Mouse (Mus musculus): ENCODE measurements around the gene Ftsj3.
A peak's percentile ranks its signal among the peaks of the same experiment; 100 is the strongest.
"Not testable (repeated sequence)": the region's sequence is repeated elsewhere in the genome, so short reads cannot be mapped to it uniquely, and the experiment has no call there.

Gene Ftsj3

DNA sequence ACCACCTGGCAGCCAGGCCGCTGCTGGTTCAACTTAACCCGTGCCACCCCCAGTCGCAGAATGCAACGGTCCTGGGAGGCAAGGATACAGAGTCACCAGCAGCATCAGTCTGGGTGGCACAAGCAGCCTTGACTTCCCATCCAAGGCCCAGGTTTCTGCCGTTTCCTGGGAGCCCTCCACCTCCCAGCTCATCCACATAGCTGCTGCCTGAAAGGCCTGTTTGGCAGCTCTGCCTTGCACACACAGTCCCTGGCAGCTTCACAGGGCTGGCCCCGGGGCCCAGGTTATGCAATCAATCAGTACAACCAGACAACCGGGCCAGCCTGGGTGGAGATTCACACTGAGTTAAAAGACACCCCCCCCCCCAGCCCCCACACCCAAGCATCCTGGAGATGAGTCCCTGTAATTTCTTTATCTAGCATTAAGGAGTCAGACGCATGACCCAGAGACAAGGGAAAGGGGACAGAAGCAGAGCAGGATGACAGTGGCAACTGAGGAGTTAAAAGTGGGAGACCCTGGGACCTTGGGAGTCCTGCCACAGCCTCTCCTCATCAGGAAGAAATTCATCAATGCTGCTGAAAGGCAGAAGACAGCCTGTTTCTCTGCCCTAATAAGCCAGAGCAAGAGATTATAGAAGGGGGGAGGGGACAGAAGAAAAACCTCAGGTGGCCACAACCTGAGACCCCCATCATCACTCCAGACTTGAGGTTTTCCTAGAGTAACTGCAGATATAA lies 12.6 kb upstream of the Ftsj3 start:
- peak; percentile 75 for DNase-seq (ENCODE audit: low spot score)

DNA sequence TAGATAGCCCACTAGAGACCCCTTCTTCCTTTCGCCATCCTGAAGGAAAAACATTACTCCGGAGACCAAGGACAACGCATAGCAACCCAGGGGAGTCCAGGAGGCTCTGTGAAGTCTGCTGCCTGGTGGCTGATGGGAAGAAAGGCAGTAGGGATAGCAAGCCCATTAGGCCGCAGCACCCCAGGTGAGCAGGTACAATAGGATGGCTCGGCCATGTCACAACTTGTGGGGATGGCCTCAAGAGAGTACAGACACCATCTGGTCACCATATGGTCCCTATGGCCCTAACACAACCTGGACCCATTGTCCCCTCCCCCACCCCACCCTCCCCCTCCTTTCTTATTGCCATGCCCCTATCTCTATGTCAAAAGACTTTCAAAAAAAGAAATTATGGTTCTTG lies 12.0 kb upstream of the Ftsj3 start:
- DNase-seq (ENCODE audit: low spot score) = no peak

DNA sequence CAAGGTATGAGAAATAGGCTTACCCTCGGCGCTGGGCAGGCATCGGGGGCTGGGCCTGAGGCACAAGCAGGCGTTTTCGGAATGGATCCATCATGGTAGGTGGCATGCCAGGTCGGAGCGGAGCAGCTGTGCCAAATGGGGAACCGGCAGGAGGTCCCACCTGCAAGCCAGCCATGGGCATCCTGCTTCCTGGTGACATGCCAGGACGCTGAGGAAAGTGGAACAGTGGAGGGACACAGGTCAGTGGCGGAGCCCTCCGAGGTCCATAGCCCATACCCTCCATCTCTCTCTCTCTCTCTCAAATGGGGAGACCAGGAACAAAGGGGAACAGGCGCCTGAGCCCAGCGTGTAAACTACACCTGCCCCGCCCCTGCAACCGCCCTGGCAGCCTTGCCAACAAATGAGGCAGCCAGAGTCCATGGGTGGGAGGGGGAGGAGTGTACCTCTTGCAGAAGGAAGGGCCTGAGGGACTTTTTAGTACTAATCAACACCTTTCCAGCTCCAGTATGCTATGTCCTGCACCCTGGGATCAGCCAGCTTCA lies 11.5 kb upstream of the Ftsj3 start:
- peak; percentile 56 for DNase-seq (ENCODE audit: low spot score)

DNA sequence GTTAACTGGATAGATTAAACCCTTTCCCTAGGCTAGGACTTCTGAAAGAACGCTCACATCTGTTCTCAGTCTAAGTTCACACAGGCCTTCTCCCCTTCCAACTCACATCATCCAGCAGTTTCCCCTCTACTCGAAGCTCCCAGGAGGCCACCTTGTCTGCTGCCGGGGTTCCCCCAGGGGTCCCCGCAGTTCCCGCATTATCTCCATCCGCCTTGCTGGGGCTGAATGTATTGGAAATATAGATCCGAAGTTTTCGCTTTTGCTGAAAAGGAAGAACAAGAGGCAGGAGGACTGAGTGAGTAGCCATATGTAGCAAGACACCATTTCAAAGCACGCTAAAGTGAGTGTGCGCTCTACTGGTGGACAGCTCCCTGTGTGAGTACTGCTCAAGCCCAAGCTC lies 10.6 kb upstream of the Ftsj3 start:
- DNase-seq (ENCODE audit: low spot score) = no peak

DNA sequence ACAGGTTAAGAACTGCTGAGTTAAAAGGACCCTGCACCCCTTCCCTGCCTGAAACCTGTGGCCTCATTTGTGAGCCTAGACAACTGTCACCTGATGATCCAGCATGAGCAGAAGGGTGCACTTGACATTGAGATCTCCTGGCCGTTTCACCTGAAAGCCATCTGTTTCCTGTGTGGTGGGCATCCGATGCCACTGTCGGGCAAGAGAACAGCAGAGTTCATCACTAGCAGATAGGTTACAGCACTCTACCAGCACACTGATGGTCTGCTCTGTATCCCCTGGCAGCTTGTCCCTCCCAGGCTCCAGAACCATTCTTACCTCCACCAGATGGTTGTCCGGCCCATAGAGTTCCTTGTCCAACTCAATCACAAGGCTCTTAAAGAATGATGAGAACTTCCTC lies 9.7 kb upstream of the Ftsj3 start:
- DNase-seq (ENCODE audit: low spot score) = no peak

DNA sequence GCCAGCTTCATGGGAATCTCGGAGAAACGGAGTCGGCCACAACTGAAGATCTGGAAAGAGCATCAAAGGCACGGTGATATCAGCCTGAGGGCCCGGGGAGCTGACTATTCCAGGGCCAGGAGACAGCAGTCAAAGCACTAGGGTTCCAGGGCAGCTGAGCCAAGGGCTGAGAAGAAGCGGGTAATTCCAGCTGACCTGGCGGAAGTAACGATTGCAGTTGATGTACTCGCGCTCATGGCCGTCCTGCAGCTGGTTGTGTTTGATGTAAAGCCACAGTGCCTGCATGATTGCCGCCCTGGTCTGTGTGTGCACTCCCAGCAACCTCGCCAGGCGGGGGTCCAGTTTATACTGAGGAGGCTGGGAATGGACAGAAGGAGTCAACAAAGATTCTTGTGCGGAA lies 9.1 kb upstream of the Ftsj3 start:
- DNase-seq (ENCODE audit: low spot score) = no peak

DNA sequence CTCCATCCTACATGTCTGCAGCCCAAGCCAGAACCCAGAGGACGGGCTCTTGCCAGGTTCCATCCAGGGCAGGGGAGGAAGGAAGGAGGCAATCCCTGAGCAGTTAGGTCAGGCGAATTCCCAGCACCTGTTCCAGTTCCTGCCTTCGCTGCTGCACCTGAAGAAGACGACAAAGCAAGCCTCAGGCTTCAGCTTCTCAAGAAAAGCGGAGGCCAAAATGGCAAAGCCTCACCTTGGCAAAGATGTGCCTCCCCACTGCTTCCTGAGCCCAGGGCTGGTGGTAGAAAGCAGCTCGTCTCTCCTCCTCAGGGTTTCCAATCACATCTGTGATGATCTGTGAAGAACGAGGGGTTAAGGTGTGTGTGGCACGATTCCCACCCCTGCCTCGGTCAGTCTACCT lies 8.1 kb upstream of the Ftsj3 start:
- no peak for DNase-seq (ENCODE audit: low spot score)

DNA sequence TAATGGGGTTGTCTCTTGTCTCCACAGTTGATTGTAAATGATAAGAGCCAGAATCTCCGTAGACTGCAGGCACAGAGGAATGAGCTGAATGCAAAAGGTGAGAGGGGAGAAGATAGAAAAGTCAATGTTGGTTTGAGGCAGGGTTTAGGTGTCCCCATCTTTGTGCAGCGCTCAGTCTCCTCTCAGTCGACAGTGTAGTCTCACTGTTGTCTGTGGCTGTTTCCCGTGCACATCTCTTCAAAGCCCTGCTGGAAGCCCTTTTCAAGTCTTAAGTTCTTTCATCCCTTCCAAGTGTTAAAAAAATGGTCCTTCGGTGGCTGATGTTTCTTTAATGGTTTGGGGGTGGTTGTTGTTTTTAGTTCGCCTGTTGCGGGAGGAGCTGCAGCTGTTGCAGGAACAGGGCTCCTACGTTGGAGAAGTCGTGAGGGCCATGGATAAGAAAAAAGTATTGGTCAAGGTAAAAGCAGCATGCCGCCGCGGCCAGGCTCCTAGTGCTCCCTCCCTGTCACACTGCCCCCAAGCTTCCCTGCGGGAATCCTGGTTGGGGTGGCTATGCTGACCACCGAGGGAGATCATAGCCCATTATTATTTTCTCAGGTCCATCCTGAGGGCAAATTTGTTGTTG lies 5.1 kb upstream of the Ftsj3 start:
- no peak for DNase-seq (ENCODE audit: low spot score)

DNA sequence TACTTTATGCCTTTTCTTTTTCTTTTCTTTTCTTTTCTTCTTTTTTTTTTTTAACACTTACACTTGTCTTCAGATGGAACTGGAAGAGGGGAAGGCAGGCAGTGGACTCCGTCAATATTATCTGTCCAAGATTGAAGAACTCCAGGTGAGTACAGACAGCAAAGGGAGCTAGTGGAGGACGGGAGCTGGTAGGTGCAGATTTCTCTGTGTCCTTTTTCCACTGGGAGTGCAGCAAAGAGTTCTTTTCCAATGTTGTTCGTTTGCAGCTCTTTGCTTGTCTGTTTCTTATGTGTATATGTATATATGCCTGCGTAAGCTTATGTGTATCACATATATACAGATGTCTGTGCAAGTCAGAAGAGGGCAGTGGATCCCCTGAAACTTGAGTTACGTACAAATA lies 896 bp upstream of the Ftsj3 start:
- no peak for DNase-seq (ENCODE audit: low spot score)

DNA sequence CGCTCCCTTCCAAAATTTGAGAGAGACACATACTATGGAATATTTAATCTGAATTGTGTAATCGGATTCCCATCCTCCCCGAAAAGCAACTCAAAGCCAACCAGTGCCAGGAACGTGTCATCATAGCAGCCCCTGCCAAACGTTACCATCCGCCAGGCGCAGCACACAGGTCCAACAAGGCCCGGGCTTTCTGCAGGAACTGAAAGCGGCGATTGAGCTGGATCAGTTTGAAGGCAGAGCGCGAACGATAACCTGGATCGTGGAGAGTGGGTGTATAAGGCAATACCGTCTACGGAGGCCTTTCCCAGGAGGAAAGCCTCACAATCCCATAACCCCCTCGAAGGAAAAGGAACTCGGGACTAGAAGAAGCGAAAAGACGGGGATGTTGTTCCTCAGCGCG lies 705 bp downstream of the Ftsj3 start:
- DNase-seq (ENCODE audit: low spot score) = no peak

DNA sequence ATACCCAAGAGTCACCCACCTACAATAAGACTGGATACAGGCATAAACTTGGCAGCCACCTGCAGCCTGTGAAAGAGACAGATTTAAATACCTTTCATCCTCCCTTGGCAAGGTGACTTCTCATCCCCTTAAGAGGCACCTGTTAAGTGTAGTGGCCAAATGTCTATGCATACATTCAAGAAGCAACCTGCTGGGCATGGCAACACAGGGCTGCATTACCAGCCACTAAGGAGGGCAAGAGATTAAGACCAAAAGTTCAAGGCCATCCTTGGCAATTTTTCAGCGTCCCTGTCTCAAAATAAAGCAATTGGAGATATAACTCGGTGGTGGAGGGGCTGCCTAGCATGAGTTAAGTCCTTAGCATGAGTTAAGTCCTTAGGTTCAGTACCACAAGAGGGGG lies 1.1 kb downstream of the Ftsj3 start:
- DNase-seq (ENCODE audit: low spot score) = no peak

DNA sequence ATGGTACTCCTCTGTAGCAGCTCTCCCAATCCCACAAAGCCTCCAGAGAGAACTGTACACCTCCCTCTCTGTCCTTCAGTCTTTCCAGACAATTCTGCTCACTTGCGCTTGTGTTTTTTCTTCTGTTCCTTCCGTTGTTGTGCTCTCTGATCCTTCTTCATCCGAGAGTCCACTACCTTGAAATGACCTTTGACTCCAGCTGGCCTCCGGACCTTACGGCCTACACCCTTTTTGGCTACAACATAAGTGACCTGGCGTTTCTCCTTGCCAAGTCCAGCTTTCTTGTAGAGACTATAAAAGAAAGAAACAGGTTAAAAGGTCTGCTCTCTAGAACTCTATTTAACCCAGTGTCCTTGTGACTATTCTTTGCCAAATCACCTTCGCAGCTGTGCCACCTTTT lies 6.6 kb downstream of the Ftsj3 start:
- DNase-seq (ENCODE audit: low spot score) = no peak

DNA sequence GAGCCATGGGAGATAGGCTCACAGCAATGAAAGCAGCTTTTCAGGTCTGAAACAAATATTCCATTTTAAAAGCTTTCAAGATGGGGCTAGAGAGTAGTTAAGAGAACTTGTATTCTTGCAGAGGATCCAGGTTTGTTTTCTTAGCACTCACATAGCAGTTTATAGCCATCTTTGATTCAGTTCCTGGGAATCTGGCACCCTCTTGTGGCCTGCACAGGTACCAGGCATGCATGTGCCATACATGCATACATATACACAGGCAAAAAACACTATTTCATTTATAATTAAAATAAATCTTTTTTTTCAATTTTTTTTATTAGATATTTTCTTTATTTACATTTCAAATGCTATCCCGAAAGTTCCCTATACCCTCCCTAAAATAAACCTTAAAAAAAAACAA lies 9.0 kb downstream of the Ftsj3 start:
- DNase-seq (ENCODE audit: low spot score) = no peak

DNA sequence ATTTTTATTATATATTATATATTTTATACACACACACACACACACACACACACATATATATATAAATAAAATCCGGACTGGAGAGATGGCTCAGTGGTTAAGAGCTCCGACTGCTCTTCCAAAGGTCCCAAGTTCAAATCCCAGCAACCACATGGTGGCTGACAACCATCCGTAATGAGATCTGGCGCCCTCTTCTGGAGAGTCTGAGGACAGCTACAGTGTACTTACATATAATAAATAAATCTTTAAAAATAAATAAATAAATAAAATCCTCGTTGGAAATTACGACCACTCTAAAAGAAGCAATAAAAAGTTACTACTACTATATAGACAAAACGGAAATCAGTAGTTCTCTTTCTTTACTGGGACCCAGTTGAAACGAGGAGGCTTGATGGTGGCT lies 21.9 kb downstream of the Ftsj3 start:
- not testable (repeated sequence) for DNase-seq (ENCODE audit: low spot score)

DNA sequence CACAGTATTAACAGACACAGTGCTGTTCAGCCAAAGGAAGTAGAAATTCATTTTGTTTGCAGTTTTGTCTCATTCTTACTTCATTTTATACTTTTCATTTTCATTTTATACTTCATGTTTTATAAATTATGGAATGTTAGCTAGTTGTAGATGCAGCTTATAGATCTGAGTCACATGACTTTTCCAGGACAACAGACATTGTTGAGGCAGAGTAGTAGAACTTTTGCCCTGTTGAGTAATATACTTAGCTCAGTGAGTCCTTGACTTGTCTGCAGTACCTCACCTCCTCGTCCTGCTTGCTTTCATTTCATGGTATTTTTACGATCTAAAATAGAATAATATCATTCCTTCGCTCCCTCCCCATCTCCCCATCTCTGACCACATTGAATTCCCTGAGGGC lies 35.3 kb downstream of the Ftsj3 start:
- no peak for DNase-seq (ENCODE audit: low spot score)

DNA sequence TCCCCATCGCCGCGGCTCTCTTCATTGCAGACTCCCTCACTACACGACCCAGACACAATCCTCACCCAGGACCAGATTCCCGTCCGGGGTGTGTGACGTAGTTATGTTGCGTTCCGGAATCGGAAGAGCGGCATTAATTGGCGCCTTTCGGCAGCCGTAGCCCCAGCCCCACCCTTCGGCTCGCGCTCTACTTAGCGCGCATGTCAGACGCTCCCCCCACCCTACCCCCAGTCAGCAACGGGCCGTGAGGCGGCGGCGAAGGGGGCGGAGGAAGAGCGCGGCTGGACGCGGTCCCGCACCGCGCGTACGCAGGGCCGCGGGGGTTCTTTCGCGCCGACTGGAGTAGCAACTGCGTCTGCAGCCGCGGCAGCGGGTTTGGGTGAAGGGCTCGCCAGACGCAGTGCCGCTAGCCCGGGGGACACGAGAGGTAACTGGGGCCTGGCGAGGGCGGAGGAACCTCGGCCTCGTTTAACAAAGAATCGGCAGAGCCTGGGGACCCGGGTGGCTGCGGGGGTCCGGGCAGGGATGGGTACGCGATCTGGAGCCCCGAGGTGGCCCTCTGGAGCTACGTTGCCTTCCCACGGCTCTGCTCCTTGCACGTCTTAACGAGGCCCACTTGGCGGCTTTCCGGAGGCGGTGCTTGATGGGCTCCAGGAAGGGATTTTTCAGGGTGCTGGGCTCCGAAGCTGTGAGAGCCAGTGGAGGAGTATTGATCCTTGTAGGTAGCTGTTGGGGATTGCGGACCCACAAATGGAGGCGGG lies 39.0 kb downstream of the Ftsj3 start, which contains the start of gene Ddx42:
TSS of gene Ddx42 (plus strand) at position 197 of the 761 bp plus-strand sequence.
- peak; percentile 90 for DNase-seq (ENCODE audit: low spot score)

DNA sequence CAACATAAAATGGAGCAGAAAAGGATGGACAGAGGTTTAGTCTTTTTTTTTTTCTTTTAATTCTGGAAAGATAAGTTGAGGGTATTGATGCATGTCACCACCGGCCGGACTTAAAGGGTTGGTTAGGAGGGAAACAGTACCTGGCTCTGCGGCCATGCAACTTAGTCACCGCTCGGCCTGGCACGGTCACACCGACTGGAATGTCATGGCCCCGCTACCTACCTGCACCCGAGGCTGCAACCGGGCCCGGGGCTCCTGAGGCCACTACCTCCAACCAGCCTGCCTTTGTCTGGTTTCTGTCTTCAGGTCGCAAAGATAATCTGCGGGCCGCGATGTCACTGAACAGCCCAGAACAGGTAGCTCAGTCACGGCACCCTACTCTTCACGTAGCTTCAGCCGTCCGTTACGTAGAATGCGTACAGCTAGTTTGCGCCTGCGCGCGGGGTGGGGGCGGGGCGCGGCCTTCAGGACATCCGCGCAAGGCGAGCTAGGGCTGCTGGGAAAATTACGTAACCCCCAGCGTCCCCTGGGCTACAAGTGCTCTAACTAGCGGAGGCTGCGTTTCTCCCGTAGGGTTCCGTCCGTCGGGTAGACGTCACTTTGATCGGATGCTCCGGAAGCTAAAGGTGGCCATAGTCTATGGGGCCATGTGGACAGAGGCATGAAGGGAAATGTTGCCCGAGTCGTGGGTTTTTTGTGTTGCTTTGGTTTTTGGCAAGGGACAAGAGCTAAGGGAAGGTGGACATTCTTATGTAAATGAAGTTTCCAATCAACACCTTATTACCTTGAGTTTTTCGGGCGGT lies 39.8 kb downstream of the Ftsj3 start, which contains the start of gene Ccdc47:
TSS of gene Ccdc47 (minus strand) at position 418 of the 803 bp plus-strand sequence.
- peak; percentile 91 for DNase-seq (ENCODE audit: low spot score)

DNA sequence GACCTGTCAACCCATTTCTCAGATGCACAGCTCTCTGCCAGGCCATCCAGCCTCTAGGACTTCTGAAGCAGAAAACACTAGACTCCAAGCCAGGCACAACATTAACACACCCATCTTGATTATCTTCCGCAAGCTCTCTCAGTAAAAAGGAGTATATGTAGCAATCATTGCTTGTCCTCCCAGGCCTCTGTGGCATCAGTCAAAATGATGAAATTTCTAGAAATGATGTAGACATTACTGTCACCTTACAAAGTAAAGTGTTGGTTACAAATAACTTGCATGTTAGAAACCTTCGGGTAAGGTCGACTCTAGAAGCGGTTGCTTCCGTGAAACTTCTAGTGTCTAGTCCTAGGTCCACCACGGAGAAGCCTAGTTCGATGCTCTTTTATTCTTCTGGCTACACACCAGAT lies 40.4 kb downstream of the Ftsj3 start:
- no peak for DNase-seq (ENCODE audit: low spot score)

DNA sequence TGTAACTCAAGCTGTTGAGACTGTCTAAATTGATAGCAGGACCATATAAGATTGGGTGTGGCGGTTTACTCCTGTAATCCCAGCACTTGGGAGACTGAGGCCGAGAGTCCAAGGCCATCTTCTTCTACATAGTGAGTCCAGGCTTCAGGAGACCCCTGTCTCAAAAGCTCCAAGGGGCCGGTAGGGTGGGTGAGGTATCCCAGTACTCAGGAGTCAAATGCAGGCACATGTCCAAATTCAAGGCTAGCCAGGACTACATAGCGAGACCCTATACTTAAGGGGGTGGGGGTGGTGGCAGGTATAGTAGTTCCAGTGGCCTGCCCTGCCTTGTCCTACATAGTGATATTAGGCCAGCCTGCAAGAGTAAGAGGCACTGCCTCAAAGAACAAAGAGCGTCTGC lies 41.0 kb downstream of the Ftsj3 start:
- no peak for DNase-seq (ENCODE audit: low spot score)

DNA sequence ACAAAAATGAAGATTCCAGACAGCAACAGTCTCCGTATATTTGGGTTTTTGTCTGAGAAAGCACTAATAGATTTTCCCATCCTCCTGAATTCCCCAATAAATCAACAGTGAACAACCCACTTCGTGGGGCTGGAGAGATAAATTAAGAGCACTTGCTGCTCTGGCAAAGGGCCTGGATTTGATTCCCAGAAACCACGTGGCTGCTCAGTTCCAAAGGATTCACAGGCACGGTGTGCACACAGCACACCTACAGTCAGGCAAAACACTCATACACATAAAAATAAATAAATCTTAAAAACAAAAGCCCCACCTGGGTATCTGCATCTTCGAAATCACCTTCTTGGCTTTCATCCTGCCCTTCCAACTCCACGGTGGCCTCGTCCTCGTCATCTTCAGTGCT lies 43.1 kb downstream of the Ftsj3 start:
- no peak for DNase-seq (ENCODE audit: low spot score)

DNA sequence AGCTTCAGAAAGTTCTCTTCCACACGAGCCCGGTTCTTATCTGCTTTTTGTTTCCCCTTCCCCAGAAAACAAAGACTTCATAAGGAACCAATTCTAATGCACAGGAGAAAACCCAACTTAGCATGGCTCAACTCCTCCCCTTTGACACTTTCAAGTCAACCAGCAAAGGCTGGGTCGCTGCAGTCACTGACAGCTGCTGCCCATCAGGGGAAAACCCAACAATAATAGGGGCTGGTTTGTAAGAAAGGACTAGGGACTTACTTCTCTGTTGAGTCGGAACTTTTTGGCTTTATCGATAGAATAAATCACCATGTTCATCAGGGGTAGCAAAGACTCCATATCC lies 53.8 kb downstream of the Ftsj3 start, which contains the start of gene Strada:
TSS of gene Strada (minus strand) at position 46 of the 343 bp plus-strand sequence.
- DNase-seq (ENCODE audit: low spot score) = no peak

Measured in ovary, postnatal 36 days (tissue).